Mouse (Mus musculus) thymus, adult 2 months (tissue): ENCODE measurements around the gene 3110082J24Rik. TPM values are rescaled to one million over a fixed set of nuclear protein-coding genes. Genes with fewer than 3 reads are reported as not detected.

ENCODE experiments used
- DNase-seq: peaks from one replicate; pipeline ENCODE4 v3.0.0; 2021
- H3K27ac ChIP-seq: fragments of 200-500 bp; 2 replicates; pipeline ENCODE4 v1.5.1; 2012; ENCODE audit warnings: low read length, control low read depth; ENCODE audit not compliant: control insufficient read depth, insufficient read depth
- H3K27me3 ChIP-seq: fragments of 200-500 bp; 2 replicates; pipeline ENCODE4 v1.6.1; 2012; ENCODE audit warnings: mild to moderate bottlenecking, low read length, moderate library complexity, mixed read lengths; ENCODE audit not compliant: control insufficient read depth, insufficient read depth
- H3K36me3 ChIP-seq: fragments of 200-500 bp; 2 replicates; pipeline ENCODE4 v1.6.1; 2012; ENCODE audit warnings: mild to moderate bottlenecking, low read length, moderate library complexity; ENCODE audit not compliant: control insufficient read depth, insufficient read depth
- H3K4me1 ChIP-seq: fragments of 200-500 bp; replicated peaks from 2 replicates; pipeline ENCODE4 v1.6.1; 2012; ENCODE audit warnings: low read length; ENCODE audit not compliant: control insufficient read depth, insufficient read depth
- H3K4me3 ChIP-seq: fragments of 200-500 bp; 2 replicates; pipeline ENCODE4 v1.5.1; 2012; ENCODE audit warnings: mild to moderate bottlenecking, low read length, control low read depth, moderate library complexity; ENCODE audit not compliant: control insufficient read depth, insufficient read depth
- CTCF ChIP-seq: fragments of 200-500 bp; IDR thresholded peaks from 2 replicates; pipeline ENCODE4 v1.5.1; 2012; ENCODE audit warnings: mild to moderate bottlenecking, control low read depth, low read length, moderate library complexity, borderline replicate concordance; ENCODE audit not compliant: control insufficient read depth, poor library complexity, insufficient read depth; ENCODE audit errors: extremely low read depth
- POLR2A ChIP-seq: fragments of 200-500 bp; IDR thresholded peaks from 2 replicates; pipeline ENCODE4 v1.6.1; 2012; ENCODE audit warnings: mild to moderate bottlenecking, low read length, control low read depth, moderate library complexity; ENCODE audit not compliant: control insufficient read depth, poor library complexity, insufficient read depth; ENCODE audit errors: extremely low read depth
- whole genome bisulfite sequencing: fragments of 180-500 bp; shearing (Covaris S2); methylation state at CpG from one replicate; pipeline ENCODE4 v1.1.7; 2018; 5-methylcytosine and 5-hydroxymethylcytosine counted together
- polyA plus RNA-seq: library from polyadenylated mRNA; depleted of rRNA; stranded (reverse); fragments of >200 nt; gene quantifications from 2 replicates; pipeline ENCODE4 v1.2.3, GENCODE M21; 2012

Gene 3110082J24Rik
- polyA plus RNA-seq, 1 experiment = not detected

DNA sequence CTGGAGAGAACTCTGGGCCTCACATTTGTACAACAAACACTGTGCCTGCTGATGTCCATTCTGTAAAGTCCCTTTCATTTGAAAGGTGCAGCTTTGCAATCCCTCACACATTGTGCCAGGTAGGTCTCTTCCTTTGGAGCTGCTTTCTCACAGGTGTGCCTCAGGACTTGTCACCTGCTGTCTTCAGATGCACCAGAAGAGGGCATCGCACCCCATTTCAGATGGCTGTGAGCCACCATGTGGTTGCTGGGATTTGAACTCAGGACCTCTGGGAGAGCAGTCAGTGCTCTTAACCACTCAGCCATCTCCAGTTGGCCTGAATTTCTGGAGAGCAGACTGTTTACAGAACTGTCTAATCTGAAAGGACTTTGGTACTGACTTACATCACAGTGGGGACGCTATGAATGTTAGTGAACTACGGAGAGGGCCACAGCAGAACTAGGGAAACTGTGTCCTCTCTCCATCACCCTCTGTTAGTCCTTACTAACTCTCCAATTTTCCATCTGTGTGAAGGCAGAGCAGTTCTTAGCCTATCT lies 6.7 kb upstream of the 3110082J24Rik start:
- 95% methylated on average over 3 of the region's 3 CpGs for WGBS

DNA sequence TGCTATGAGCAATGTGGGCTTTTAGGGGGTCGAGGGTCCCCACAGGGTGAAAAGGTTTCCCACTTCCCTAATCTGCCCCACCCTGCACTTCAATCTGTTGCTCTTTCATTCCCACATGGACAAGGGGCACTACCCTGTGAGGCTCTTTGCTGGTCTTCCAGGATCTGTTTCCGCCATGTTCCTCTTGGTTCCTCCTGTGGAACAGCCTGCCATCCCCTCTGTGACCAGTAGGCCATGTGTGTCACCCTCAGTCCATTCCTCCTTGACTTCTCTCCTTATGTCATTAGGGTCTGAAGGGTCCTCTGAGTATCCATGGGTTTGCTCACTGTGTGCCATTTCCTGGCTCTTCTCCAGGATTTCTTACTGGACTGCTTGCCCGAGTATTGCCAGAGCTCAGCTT lies 5.9 kb upstream of the 3110082J24Rik start:
- TF ChIP-seq CTCF (no peak), POLR2A (no peak)
- no peaks in the 10 kb centered on the region for H3K36me3 ChIP-seq
- H3K4me1 ChIP-seq = peaks cover 12% of the 10 kb centered on the region
- 74% methylated on average over 3 of the region's 3 CpGs for WGBS
- H3K27ac ChIP-seq = no peak overlapping the region
- H3K4me3 ChIP-seq = no peak overlapping the region
- peaks cover 2% of the 10 kb centered on the region; the same call in 1 of the 2 replicates for H3K27me3 ChIP-seq
- DNase-seq = no peak

More for the DNA sequence above, 6.7 kb upstream of the 3110082J24Rik start:
- H3K4me1 ChIP-seq = peaks cover 12% of the 10 kb centered on the region
- H3K36me3 ChIP-seq = no peaks in the 10 kb centered on the region
- H3K27ac ChIP-seq = no peak overlapping the region
- H3K27me3 ChIP-seq = peaks cover 2% of the 10 kb centered on the region; the same call in 1 of the 2 replicates
- no peak overlapping the region for H3K4me3 ChIP-seq
- no peak for TF ChIP-seq CTCF
- DNase-seq = no peak

DNA sequence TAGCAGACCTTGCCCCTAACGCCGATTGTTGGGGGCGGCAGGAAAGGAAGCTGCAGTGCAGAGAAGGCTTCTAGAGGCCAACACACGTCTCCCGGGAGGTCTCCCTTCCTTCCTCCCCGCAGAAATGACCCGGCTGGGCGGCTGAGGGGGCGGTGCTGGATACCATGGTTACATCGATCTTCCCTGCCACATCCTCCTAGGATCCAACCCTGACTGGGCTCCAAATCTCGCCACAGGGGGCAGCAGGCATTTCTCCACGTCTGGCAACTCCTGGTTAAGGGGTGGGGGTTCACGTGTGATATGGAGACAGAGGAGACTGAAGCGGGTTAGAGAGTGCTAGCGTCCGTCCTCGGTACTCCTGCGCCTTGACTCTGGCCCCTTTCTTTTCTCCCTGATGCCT lies 5.2 kb upstream of the 3110082J24Rik start:
- Histone ChIP-seq H3K4me3 (no peak overlapping the region), H3K27ac (no peak overlapping the region), H3K36me3 (no peaks in the 10 kb centered on the region), H3K4me1 (peaks cover 12% of the 10 kb centered on the region), H3K27me3 (peaks cover 4% of the 10 kb centered on the region; the same call in 1 of the 2 replicates)
- TF ChIP-seq CTCF = no peak
- TF ChIP-seq POLR2A = no peak
- WGBS = 6% methylated on average over 18 of the region's 18 CpGs
- DNase-seq = no peak

DNA sequence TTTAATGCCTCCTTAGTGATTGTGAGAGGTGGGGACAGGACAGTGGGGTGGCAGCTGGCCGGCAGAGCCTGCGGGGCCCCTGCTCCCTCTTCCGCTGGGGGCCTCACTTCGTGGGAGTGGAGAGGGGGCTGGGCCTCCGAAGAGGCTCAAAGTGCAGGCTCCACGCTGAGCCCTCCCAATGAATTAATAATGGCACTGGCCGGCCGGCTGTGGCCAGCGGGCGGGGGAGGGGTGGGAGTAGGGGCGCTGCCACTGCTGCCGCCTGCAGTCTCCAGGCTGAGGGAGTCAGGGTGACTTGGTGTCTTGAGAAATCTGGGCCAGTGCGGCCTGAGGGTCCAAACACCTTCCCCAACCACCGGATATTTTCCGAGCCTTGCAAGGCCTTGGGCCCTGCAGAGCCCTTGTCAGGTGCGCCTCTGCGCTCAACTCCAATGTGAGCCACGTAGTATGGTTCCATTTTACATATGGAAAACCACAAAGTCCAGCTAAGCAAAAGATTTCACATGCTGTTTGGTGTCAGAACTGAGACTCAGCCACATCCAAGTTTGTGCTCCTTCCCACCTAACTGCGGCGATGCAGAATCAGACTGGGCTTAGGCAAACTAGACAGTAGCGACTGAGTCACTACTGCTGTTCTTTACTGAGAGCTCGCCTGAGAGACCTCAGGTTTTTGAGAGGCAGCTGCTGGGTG lies 4.6 kb upstream of the 3110082J24Rik start:
- no peak for DNase-seq
- no peaks in the 10 kb centered on the region for H3K36me3 ChIP-seq
- TF ChIP-seq CTCF (no peak), POLR2A (no peak)
- H3K4me1 ChIP-seq = peaks cover 12% of the 10 kb centered on the region
- WGBS = 57% methylated on average over 22 of the region's 22 CpGs
- H3K27me3 ChIP-seq = peaks cover 10% of the 10 kb centered on the region; the same call in 1 of the 2 replicates
- H3K27ac ChIP-seq = no peak overlapping the region
- H3K4me3 ChIP-seq = no peak overlapping the region

DNA sequence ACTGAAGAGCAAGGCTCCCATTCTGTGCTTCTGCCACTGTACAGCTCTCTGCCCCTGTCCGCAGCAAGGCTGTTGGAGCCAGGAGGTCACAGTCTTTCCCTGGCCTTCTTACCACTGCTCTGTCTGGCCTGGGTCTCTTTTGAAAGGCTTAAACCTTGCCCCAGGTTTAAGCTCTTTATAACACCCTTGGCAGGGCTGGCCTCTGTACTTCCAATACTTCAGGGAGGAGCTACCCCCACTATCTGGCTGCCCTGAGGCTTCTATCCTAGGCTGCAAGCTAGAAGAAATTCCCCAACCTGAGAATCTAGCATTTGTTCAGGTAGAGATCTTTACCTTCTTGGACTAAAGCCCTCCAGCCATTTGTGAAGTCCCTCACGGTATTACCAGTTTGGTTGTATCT lies 4.0 kb upstream of the 3110082J24Rik start:
- Histone ChIP-seq H3K36me3 (no peaks in the 10 kb centered on the region), H3K4me3 (no peak overlapping the region), H3K27ac (no peak overlapping the region), H3K27me3 (peaks cover 15% of the 10 kb centered on the region), H3K4me1 (peaks cover 14% of the 10 kb centered on the region)
- no peak for DNase-seq
- TF ChIP-seq CTCF (no peak), POLR2A (no peak)
- WGBS = 86% methylated on average over 2 of the region's 2 CpGs

DNA sequence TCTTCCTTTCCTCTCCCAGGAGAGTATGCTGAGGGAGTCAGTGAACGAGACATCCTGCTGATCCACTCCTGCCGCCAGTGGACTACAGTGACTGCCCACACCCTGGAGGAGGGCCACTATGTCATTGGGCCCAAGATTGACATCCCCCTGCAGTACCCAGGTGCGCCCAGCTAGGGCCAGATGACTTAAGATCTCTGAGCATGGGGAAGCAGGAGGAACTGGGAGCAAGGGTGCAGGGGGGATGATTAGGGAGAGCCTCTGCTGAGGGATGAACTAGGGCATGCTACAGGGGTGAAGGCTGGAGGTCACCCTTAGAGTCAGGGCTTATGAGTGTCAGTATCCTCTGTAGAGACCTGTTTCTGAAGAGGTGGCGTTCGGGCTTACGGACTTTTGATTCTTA lies 2.3 kb upstream of the 3110082J24Rik start:
- H3K36me3 ChIP-seq = no peaks in the 10 kb centered on the region
- peaks cover 4% of the 10 kb centered on the region for H3K4me1 ChIP-seq
- H3K27me3 ChIP-seq = peaks cover 21% of the 10 kb centered on the region
- H3K27ac ChIP-seq = no peak overlapping the region
- 92% methylated on average over 6 of the region's 6 CpGs for WGBS
- TF ChIP-seq POLR2A (no peak), CTCF (no peak)
- no peak overlapping the region for H3K4me3 ChIP-seq
- no peak for DNase-seq
